Mouse (Mus musculus) thymus, postnatal 4 days (tissue): ENCODE data around the gene Lrfn4.

ENCODE experiments used
- DNase-seq: peaks from one replicate; pipeline ENCODE4 v3.0.0; 2021

The Lrfn4 gene

GRCm38 (mm10) chr19:4568832-4569231 lies 46.6 kb downstream of the Lrfn4 start:
- no peak for DNase-seq

GRCm38 (mm10) chr19:4567665-4568064 lies 47.8 kb downstream of the Lrfn4 start:
- DNase-seq, result no peak

- DNase-seq, result no peak
Measured at GRCm38 (mm10) chr19:4566880-4567279, 48.6 kb downstream of the Lrfn4 start.

- DNase-seq, result no peak
Measured at GRCm38 (mm10) chr19:4565678-4566077, 49.8 kb downstream of the Lrfn4 start.
